Mouse (Mus musculus) liver, postnatal 0 days (tissue): ENCODE results near the gene Hnrnpul1. TPM values are rescaled to one million over a fixed set of nuclear protein-coding genes. Genes with fewer than 3 reads are reported as not detected.
"Not testable (repeated sequence)": the region's sequence is repeated elsewhere in the genome, so short reads cannot be mapped to it uniquely, and the experiment has no call there.

Experiments
- ATAC-seq: fragments of 200-750 bp; cut with Nextera tagmentation; 2 replicates; pipeline ENCODE4 v1.8.0; 2017; ENCODE audit warnings: mild to moderate bottlenecking, moderate library complexity
- DNase-seq: peaks from one replicate; pipeline ENCODE4 v3.0.0-alpha.2; 2016
- H3K27ac ChIP-seq: fragments of 300-500 bp; sonication (generic); 2 replicates; pipeline ENCODE4 v1.5.1; 2014; ENCODE audit warnings: antibody characterized with exemption, moderate library complexity, mild to moderate bottlenecking, low read depth
- H3K27me3 ChIP-seq: fragments of 300-500 bp; sonication (generic); 2 replicates; pipeline ENCODE4 v1.6.1; 2014; ENCODE audit warnings: low read length, control low read depth, mixed read lengths; ENCODE audit not compliant: insufficient read depth
- H3K36me3 ChIP-seq: fragments of 300-500 bp; sonication (generic); replicated peaks from 2 replicates; pipeline ENCODE4 v1.6.1; 2014; ENCODE audit warnings: mild to moderate bottlenecking, control low read depth, low read length, moderate library complexity, mixed read lengths; ENCODE audit not compliant: insufficient read depth
- H3K4me1 ChIP-seq: fragments of 300-500 bp; sonication (generic); 2 replicates; pipeline ENCODE4 v1.6.1; 2014; ENCODE audit warnings: antibody characterized with exemption, mild to moderate bottlenecking, control low read depth; ENCODE audit not compliant: insufficient read depth
- H3K4me2 ChIP-seq: fragments of 300-500 bp; sonication (generic); 2 replicates; pipeline ENCODE4 v1.6.1; 2014; ENCODE audit warnings: low read depth, mild to moderate bottlenecking, low read length, moderate library complexity, mixed read lengths
- H3K4me3 ChIP-seq: fragments of 300-500 bp; sonication (generic); 2 replicates; pipeline ENCODE4 v1.5.1; 2014; ENCODE audit warnings: low read depth, low read length
- H3K9ac ChIP-seq: fragments of 300-500 bp; sonication (generic); replicated peaks from 2 replicates; pipeline ENCODE4 v1.6.1; 2014; ENCODE audit warnings: mild to moderate bottlenecking, moderate library complexity
- H3K9me3 ChIP-seq: fragments of 300-500 bp; sonication (generic); 2 replicates; pipeline ENCODE4 v1.6.1; 2016; ENCODE audit warnings: mild to moderate bottlenecking, control low read depth, low read length, mixed read lengths
- CTCF ChIP-seq: sonication (generic); IDR thresholded peaks from 2 replicates; pipeline ENCODE4 v1.5.1; 2016; ENCODE audit warnings: antibody characterized with exemption, low read depth
- EP300 ChIP-seq: IDR thresholded peaks from 2 replicates; pipeline ENCODE4 v1.6.1; 2016; ENCODE audit warnings: antibody characterized with exemption, low read depth, mild to moderate bottlenecking
- WGBS: fragments of 180-500 bp; shearing (Covaris S2); extraction: QIAGEN DNeasy Blood & Tissue Kit; methylation state at CpG from one replicate; pipeline ENCODE4 v1.1.7; 2014; ENCODE audit not compliant: insufficient replicate concordance; 5-methylcytosine and 5-hydroxymethylcytosine counted together
- polyA plus RNA-seq: library from polyadenylated mRNA; unstranded; fragments of >200 nt; fragmentation: Nextera tagmentation; extraction: Ambion mirVana; gene quantifications from 2 replicates; pipeline ENCODE4 v1.2.1, GENCODE M21; 2015

Hnrnpul1 gene
- polyA plus RNA-seq, 1 experiment from 2014 or later, result 22.6 TPM

- ATAC-seq (no peak), DNase-seq (no peak)
- no peak overlapping the region for H3K4me3 ChIP-seq
- peaks cover 97% of the 10 kb centered on the region for H3K36me3 ChIP-seq
- H3K9me3 ChIP-seq, result no peaks in the 10 kb centered on the region
- no peak for TF ChIP-seq CTCF
- no peak for TF ChIP-seq EP300
- H3K4me1 ChIP-seq, result no peaks in the 10 kb centered on the region
- H3K9ac ChIP-seq, result no peak overlapping the region
- H3K27me3 ChIP-seq, result no peaks in the 10 kb centered on the region
- no peak overlapping the region for H3K27ac ChIP-seq
- 69% methylated on average over 8 of the region's 8 CpGs for WGBS
- H3K4me2 ChIP-seq, result no peak overlapping the region
Observed at GRCm38 (mm10) chr7:25731294-25732055, 23.1 kb downstream of the Hnrnpul1 start.

- DNase-seq, result no peak
- 95% methylated on average over 2 of the region's 2 CpGs for WGBS
Observed at GRCm38 (mm10) chr7:25729862-25730261, 24.7 kb downstream of the Hnrnpul1 start.

GRCm38 (mm10) chr7:25729396-25729795 is 25.2 kb downstream of the Hnrnpul1 start:
- Histone ChIP-seq H3K36me3 (peaks cover 97% of the 10 kb centered on the region), H3K9me3 (no peaks in the 10 kb centered on the region), H3K27ac (no peak overlapping the region), H3K9ac (no peak overlapping the region), H3K4me3 (no peak overlapping the region), H3K27me3 (no peaks in the 10 kb centered on the region), H3K4me2 (no peak overlapping the region), H3K4me1 (no peaks in the 10 kb centered on the region)
- TF ChIP-seq EP300 (no peak), CTCF (no peak)
- ATAC-seq (peak; percentile 33; the same call in 1 of the 2 replicates), DNase-seq (no peak)
- 59% methylated on average over 2 of the region's 2 CpGs for WGBS

More at GRCm38 (mm10) chr7:25729862-25730261, 24.7 kb downstream of the Hnrnpul1 start:
- Histone ChIP-seq H3K9ac (no peak overlapping the region), H3K27ac (no peak overlapping the region), H3K36me3 (peaks cover 97% of the 10 kb centered on the region), H3K4me1 (no peaks in the 10 kb centered on the region), H3K4me3 (no peak overlapping the region), H3K9me3 (no peaks in the 10 kb centered on the region), H3K4me2 (no peak overlapping the region), H3K27me3 (no peaks in the 10 kb centered on the region)
- TF ChIP-seq EP300 (no peak), CTCF (no peak)
- ATAC-seq, result no peak

GRCm38 (mm10) chr7:25727800-25728199 is 26.8 kb downstream of the Hnrnpul1 start:
- no peaks in the 10 kb centered on the region for H3K9me3 ChIP-seq
- WGBS, result 97% methylated on average over 5 of the region's 5 CpGs
- no peak overlapping the region for H3K4me3 ChIP-seq
- ATAC-seq, result no peak
- no peaks in the 10 kb centered on the region for H3K27me3 ChIP-seq
- no peaks in the 10 kb centered on the region for H3K4me1 ChIP-seq
- no peak for DNase-seq
- H3K27ac ChIP-seq, result no peak overlapping the region
- H3K36me3 ChIP-seq, result peaks cover 98% of the 10 kb centered on the region
- H3K9ac ChIP-seq, result no peak overlapping the region
- TF ChIP-seq EP300, result no peak
- H3K4me2 ChIP-seq, result no peak overlapping the region

GRCm38 (mm10) chr7:25725886-25726285 is 28.7 kb downstream of the Hnrnpul1 start:
- Histone ChIP-seq H3K4me1 (no peaks in the 10 kb centered on the region), H3K27me3 (no peaks in the 10 kb centered on the region), H3K4me3 (no peak overlapping the region), H3K9me3 (no peaks in the 10 kb centered on the region), H3K36me3 (peaks cover 91% of the 10 kb centered on the region), H3K4me2 (no peak overlapping the region), H3K9ac (no peak overlapping the region), H3K27ac (no peak overlapping the region)
- WGBS, result 72% methylated on average over 19 of the region's 19 CpGs
- DNase-seq (no peak), ATAC-seq (no peak)
- TF ChIP-seq CTCF, result no peak
- no peak for TF ChIP-seq EP300

- not testable (repeated sequence) for H3K4me2 ChIP-seq, DNase-seq, H3K4me3 ChIP-seq, H3K9me3 ChIP-seq, H3K9ac ChIP-seq, H3K27me3 ChIP-seq, ATAC-seq
- H3K4me1 ChIP-seq, result peaks cover 14% of the 10 kb centered on the region
- peaks cover 60% of the 10 kb centered on the region for H3K36me3 ChIP-seq
- peak overlapping the region; percentile 14; the same call in 1 of the 2 replicates for H3K27ac ChIP-seq
Observed at GRCm38 (mm10) chr7:25721776-25722175, 32.8 kb downstream of the Hnrnpul1 start.

GRCm38 (mm10) chr7:25720760-25721159 is 33.8 kb downstream of the Hnrnpul1 start:
- H3K27ac ChIP-seq, result no peak overlapping the region
- no peaks in the 10 kb centered on the region for H3K27me3 ChIP-seq
- H3K9me3 ChIP-seq, result no peaks in the 10 kb centered on the region
- 83% methylated on average over 5 of the region's 5 CpGs for WGBS
- H3K4me2 ChIP-seq, result no peak overlapping the region
- no peak overlapping the region for H3K9ac ChIP-seq
- peaks cover 53% of the 10 kb centered on the region for H3K36me3 ChIP-seq
- no peak for TF ChIP-seq CTCF
- no peak for TF ChIP-seq EP300
- DNase-seq (no peak), ATAC-seq (no peak)
- no peak overlapping the region for H3K4me3 ChIP-seq
- peaks cover 14% of the 10 kb centered on the region for H3K4me1 ChIP-seq
